Mouse (Mus musculus): ENCODE measurements around the gene Pheta2. TPM values are rescaled to one million over a fixed set of nuclear protein-coding genes. Genes with fewer than 3 reads are reported as not detected.
A peak's percentile ranks its signal among the peaks of the same experiment; 100 is the strongest.

Gene Pheta2
- total RNA-seq, 1 experiment: 0.85 TPM

DNA sequence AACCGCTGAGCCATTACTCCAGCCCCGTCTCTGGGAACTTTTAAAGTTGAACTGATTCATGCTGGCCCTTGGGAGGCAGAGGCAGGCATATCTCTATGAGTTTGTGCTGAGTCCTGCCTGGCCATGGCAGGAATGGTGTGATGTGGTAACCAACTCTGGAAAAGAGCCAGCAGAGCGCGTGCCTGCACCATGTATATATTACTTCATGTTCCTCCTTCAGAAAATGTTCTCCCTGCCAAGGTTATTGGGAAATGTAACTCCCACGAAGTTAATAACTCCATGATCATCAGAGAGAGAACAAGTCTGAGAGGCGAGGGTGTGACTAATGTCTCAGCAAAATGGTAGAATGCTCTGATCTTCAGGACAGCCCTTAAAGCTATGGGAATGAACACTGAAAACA lies 20.9 kb upstream of the Pheta2 start:
- Histone ChIP-seq H3K9ac (ENCODE audit: insufficient read depth, low read depth, low read length, poor library complexity, severe bottlenecking) (no peak overlapping the region), H3K9me3 (ENCODE audit: control insufficient read depth, insufficient read depth, low read depth, low read length) (no peaks in the 10 kb centered on the region), H3K4me1 (ENCODE audit: control insufficient read depth in 2 of 2, insufficient read depth in 2 of 2, low read length in 2 of 2, poor library complexity in 1 of 2) (no peaks in the 10 kb centered on the region), H3K4me3 (ENCODE audit: insufficient read depth in 1 of 2, low read depth in 1 of 2, low read length in 2 of 2, poor library complexity in 1 of 2, severe bottlenecking in 1 of 2) (no peak overlapping the region), H3K27ac (ENCODE audit: insufficient read depth, low read depth, low read length, poor library complexity, severe bottlenecking) (no peak overlapping the region), H3K36me3 (ENCODE audit: control insufficient read depth, insufficient read depth, low read length, poor library complexity, severe bottlenecking) (no peaks in the 10 kb centered on the region)
- in situ Hi-C loops (cut with MboI; ENCODE audit: low sequenced_read_pairs in 2 of 2, unreplicated experiment in 2 of 2): no loop called here
- DNase-seq (ENCODE audit: low read depth, low spot score): no peak
- TF ChIP-seq ZC3H11A (IDR thresholded peaks at IDR 0.05; ENCODE audit: borderline replicate concordance, low read depth, low read length) (no peak), MAFK (IDR thresholded peaks at IDR 0.05; ENCODE audit: insufficient read depth, low read depth, low read length) (no peak), HCFC1 (IDR thresholded peaks at IDR 0.05; ENCODE audit: borderline replicate concordance, insufficient read depth, low read length) (no peak), CHD2 (IDR thresholded peaks at IDR 0.05; ENCODE audit: low read depth, low read length) (no peak), ZNF384 (IDR thresholded peaks at IDR 0.05; ENCODE audit: low read depth, low read length) (no peak)

GRCm38 (mm10) chr15:82319613-82320012 lies 19.1 kb upstream of the Pheta2 start:
- no peaks in the 10 kb centered on the region for H3K4me1 ChIP-seq (ENCODE audit: control insufficient read depth in 2 of 2, insufficient read depth in 2 of 2, low read length in 2 of 2, poor library complexity in 1 of 2)
- no peak overlapping the region for H3K27ac ChIP-seq (ENCODE audit: insufficient read depth, low read depth, low read length, poor library complexity, severe bottlenecking)
- no peak for TF ChIP-seq CHD2 (IDR thresholded peaks at IDR 0.05; ENCODE audit: low read depth, low read length)
- H3K4me3 ChIP-seq (ENCODE audit: insufficient read depth in 1 of 2, low read depth in 1 of 2, low read length in 2 of 2, poor library complexity in 1 of 2, severe bottlenecking in 1 of 2): no peak overlapping the region
- no peak overlapping the region for H3K9ac ChIP-seq (ENCODE audit: insufficient read depth, low read depth, low read length, poor library complexity, severe bottlenecking)
- no peaks in the 10 kb centered on the region for H3K36me3 ChIP-seq (ENCODE audit: control insufficient read depth, insufficient read depth, low read length, poor library complexity, severe bottlenecking)
- DNase-seq (ENCODE audit: low read depth, low spot score): no peak
- in situ Hi-C loops (cut with MboI; ENCODE audit: low sequenced_read_pairs in 2 of 2, unreplicated experiment in 2 of 2): no loop called here
- H3K9me3 ChIP-seq (ENCODE audit: control insufficient read depth, insufficient read depth, low read depth, low read length): no peaks in the 10 kb centered on the region

DNA sequence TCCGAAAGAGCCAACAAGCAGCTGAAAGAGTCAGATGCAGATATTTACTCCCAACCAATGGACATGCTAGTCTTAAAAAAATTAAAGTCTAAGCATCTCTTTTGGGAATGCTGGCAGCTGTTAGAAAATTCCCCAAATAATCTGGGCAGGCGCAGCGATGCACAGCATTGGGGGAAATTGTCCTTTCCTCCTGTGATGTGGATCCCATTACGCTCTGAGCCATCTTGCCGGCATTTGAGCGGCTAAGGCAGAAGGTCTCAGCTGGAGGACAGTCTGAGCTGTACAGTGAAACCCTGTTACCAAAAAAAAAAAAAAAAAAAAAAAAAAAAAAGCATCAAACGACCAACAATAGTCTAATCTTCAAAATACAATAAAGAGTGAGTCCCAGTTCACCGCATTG lies 16.5 kb upstream of the Pheta2 start:
- no peak for DNase-seq (ENCODE audit: low read depth, low spot score)
- Histone ChIP-seq H3K27ac (ENCODE audit: insufficient read depth, low read depth, low read length, poor library complexity, severe bottlenecking) (no peak overlapping the region), H3K4me3 (ENCODE audit: insufficient read depth in 1 of 2, low read depth in 1 of 2, low read length in 2 of 2, poor library complexity in 1 of 2, severe bottlenecking in 1 of 2) (no peak overlapping the region), H3K9me3 (ENCODE audit: control insufficient read depth, insufficient read depth, low read depth, low read length) (no peaks in the 10 kb centered on the region), H3K4me1 (ENCODE audit: control insufficient read depth in 2 of 2, insufficient read depth in 2 of 2, low read length in 2 of 2, poor library complexity in 1 of 2) (no peaks in the 10 kb centered on the region; a peak in 1 of 4 replicates), H3K36me3 (ENCODE audit: control insufficient read depth, insufficient read depth, low read length, poor library complexity, severe bottlenecking) (no peaks in the 10 kb centered on the region), H3K9ac (ENCODE audit: insufficient read depth, low read depth, low read length, poor library complexity, severe bottlenecking) (no peak overlapping the region)
- in situ Hi-C loops (cut with MboI; ENCODE audit: low sequenced_read_pairs in 2 of 2, unreplicated experiment in 2 of 2): no loop called here
- TF ChIP-seq ZNF384 (IDR thresholded peaks at IDR 0.05; ENCODE audit: low read depth, low read length): peak; percentile 61; the same call in 1 of the 2 replicates
- no peak for TF ChIP-seq MAFK (IDR thresholded peaks at IDR 0.05; ENCODE audit: insufficient read depth, low read depth, low read length)
- no peak for TF ChIP-seq ZC3H11A (IDR thresholded peaks at IDR 0.05; ENCODE audit: borderline replicate concordance, low read depth, low read length)

- no peak overlapping the region for H3K9ac ChIP-seq (ENCODE audit: insufficient read depth, low read depth, low read length, poor library complexity, severe bottlenecking)
- peaks cover 0 to under 1% of the 10 kb centered on the region in 2 experiments; a peak in 1 of 4 replicates for H3K4me1 ChIP-seq (ENCODE audit: control insufficient read depth in 2 of 2, insufficient read depth in 2 of 2, low read length in 2 of 2, poor library complexity in 1 of 2)
- peaks cover 3% of the 10 kb centered on the region; the same call in 1 of the 2 replicates for H3K36me3 ChIP-seq (ENCODE audit: control insufficient read depth, insufficient read depth, low read length, poor library complexity, severe bottlenecking)
- in situ Hi-C loops (cut with MboI; ENCODE audit: low sequenced_read_pairs in 2 of 2, unreplicated experiment in 2 of 2): no loop called here
- H3K27ac ChIP-seq (ENCODE audit: insufficient read depth, low read depth, low read length, poor library complexity, severe bottlenecking): no peak overlapping the region
- H3K9me3 ChIP-seq (ENCODE audit: control insufficient read depth, insufficient read depth, low read depth, low read length): no peaks in the 10 kb centered on the region
- no peak overlapping the region for H3K4me3 ChIP-seq (ENCODE audit: insufficient read depth in 1 of 2, low read depth in 1 of 2, low read length in 2 of 2, poor library complexity in 1 of 2, severe bottlenecking in 1 of 2)
- DNase-seq (ENCODE audit: low read depth, low spot score): no peak
- TF ChIP-seq HCFC1 (IDR thresholded peaks at IDR 0.05; ENCODE audit: borderline replicate concordance, insufficient read depth, low read length) (no peak), ZNF384 (IDR thresholded peaks at IDR 0.05; ENCODE audit: low read depth, low read length) (no peak), ZC3H11A (IDR thresholded peaks at IDR 0.05; ENCODE audit: borderline replicate concordance, low read depth, low read length) (no peak)
These were observed 13.4 kb upstream of the Pheta2 start for GRCm38 (mm10) chr15:82325382-82325781.

DNA sequence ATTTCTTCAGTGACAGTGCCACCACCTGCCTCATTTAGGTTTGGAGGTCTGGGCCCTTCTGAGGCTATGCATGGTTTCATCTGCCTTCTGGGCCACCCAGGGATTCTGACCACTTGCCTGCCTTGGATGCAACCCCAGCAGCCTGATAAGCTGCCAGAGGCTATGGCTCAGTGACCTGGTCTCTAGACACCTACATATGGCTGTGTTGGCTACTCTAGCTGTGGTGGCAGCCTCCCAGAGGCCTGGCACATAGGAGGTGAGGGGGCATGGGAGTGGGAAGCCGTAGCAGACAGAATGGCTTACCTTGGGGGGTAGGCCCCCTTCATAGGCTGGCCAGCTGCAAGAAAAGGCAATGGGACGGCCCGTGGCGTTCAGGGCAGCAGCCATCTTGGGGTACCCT lies 3.5 kb upstream of the Pheta2 start:
- H3K27ac ChIP-seq (ENCODE audit: insufficient read depth, low read depth, low read length, poor library complexity, severe bottlenecking): no peak overlapping the region
- H3K4me3 ChIP-seq (ENCODE audit: insufficient read depth in 1 of 2, low read depth in 1 of 2, low read length in 2 of 2, poor library complexity in 1 of 2, severe bottlenecking in 1 of 2): no peak overlapping the region
- peaks cover 18% of the 10 kb centered on the region; the same call in 1 of the 2 replicates for H3K36me3 ChIP-seq (ENCODE audit: control insufficient read depth, insufficient read depth, low read length, poor library complexity, severe bottlenecking)
- H3K4me1 ChIP-seq (ENCODE audit: control insufficient read depth in 2 of 2, insufficient read depth in 2 of 2, low read length in 2 of 2, poor library complexity in 1 of 2): peaks cover 5 to 13% of the 10 kb centered on the region in 2 experiments; a peak in 2 of 4 replicates
- in situ Hi-C loops (cut with MboI; ENCODE audit: low sequenced_read_pairs in 2 of 2, unreplicated experiment in 2 of 2): no loop called here
- no peaks in the 10 kb centered on the region for H3K9me3 ChIP-seq (ENCODE audit: control insufficient read depth, insufficient read depth, low read depth, low read length)
- TF ChIP-seq HCFC1 (IDR thresholded peaks at IDR 0.05; ENCODE audit: borderline replicate concordance, insufficient read depth, low read length) (no peak), CHD2 (IDR thresholded peaks at IDR 0.05; ENCODE audit: low read depth, low read length) (no peak), ZNF384 (IDR thresholded peaks at IDR 0.05; ENCODE audit: low read depth, low read length) (no peak), ZC3H11A (IDR thresholded peaks at IDR 0.05; ENCODE audit: borderline replicate concordance, low read depth, low read length) (no peak), MAFK (IDR thresholded peaks at IDR 0.05; ENCODE audit: insufficient read depth, low read depth, low read length) (no peak)
- DNase-seq (ENCODE audit: low read depth, low spot score): no peak
- no peak overlapping the region for H3K9ac ChIP-seq (ENCODE audit: insufficient read depth, low read depth, low read length, poor library complexity, severe bottlenecking)

Measured in ES-E14 (cell line).